Mouse (Mus musculus): ENCODE data around the gene Pttg1ip. TPM values are rescaled to one million over a fixed set of nuclear protein-coding genes. Genes with fewer than 3 reads are reported as not detected.

Gene Pttg1ip
- polyA plus RNA-seq, 1 experiment, result 457 TPM

DNA sequence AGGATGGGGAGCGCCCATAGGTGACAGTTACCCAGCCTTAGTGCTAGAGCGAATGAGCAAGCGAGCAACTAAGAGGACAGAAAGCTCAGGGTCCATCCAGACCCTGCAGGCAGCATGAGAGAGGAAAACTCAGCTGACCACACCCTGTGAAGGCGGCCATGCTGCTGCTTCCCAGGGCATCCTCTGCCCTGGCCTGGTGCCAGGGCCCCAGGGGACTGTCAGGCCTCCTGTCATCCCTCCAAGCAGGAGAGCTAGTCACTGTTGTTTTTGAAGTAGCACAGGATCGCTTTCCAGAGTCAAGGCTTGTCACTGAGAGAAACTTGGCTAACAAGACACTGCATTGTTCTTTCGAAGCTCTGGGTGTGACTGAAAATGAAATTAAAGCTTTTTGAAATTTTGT lies 57.4 kb downstream of the Pttg1ip start:
- DNase-seq (ENCODE audit: low spot score), result no peak

- no peak for DNase-seq (ENCODE audit: low spot score)
Measured at GRCm38 (mm10) chr10:77643160-77643559, 61.6 kb downstream of the Pttg1ip start.

DNA sequence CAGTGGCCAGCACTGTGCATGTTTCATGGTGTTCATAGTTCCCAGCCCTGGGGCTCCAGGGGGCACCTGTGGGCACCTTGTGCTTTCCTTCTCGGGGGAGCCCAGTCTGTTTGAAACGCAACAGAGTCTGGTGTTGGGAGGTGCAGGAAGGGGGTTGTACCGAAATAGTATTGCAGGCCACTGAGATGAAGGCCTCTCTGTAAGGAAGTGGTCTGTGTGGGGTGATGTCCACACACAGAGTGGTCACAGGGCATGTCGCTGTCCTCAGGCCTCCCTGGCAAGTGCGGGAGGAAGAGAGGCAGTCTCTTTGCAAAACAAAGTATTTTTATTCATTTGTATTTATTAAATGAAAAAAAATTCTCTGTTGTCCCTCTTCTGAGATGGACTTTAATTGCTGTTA lies 64.1 kb downstream of the Pttg1ip start:
- no peak for DNase-seq (ENCODE audit: low spot score)

DNA sequence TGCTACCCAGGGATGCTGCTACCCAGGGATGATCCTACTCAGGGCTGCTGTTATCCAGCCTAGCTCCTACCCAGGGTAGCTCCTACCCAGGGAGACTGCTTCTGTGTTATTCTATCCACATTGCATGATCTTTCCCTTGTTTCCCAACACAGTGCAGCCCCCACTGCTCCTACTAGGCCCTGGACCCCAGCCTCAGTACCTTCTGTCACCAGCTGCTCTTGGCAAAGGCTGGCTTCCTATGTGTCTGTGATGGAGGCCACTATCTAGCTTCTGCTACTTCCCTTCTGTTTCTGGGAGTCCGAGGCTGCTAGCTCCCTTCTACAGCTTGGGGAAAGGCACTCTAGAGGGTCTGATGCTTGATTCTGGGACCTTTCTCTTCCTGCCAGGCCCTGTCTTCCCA lies 65.9 kb downstream of the Pttg1ip start:
- no peak for DNase-seq (ENCODE audit: low spot score)

DNA sequence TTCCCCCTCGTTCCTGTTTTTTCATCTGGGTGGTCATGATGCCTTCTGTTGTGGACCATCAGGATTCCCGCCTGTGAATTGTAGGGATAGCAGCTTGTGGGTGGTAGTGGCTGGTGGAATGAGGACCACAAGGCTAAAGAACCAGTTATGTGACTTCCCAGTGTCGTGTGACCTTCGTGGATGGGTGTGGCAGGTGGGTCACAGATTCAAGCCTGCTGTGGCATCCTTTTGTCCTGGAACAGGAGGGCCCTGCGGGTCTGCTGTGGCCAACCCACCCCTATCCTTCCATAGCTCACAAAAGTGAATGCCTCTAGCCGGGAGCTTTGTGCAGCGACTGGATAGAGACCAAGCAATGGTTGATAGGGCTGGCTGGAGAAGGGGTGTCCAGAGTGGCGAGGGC lies 66.4 kb downstream of the Pttg1ip start:
- DNase-seq (ENCODE audit: low spot score), result no peak

Other genes starting within 250 kb of the Pttg1ip start
- gene Adarb1, start 163.4 kb upstream of the Pttg1ip start, polyA plus RNA-seq (2012; rRNA removed), result 10.1 and 11.5 TPM in 2 replicates
- 55.5 and 59.5 TPM in 2 replicates for gene Fam207a, start 65.9 kb upstream of the Pttg1ip start, polyA plus RNA-seq (2012; rRNA removed)
- 16.7 and 19.2 TPM in 2 replicates for gene Itgb2, start 51.5 kb upstream of the Pttg1ip start, polyA plus RNA-seq (2012; rRNA removed)
- gene Sumo3, start 24.4 kb downstream of the Pttg1ip start, polyA plus RNA-seq (2012; rRNA removed), result 294 and 318 TPM in 2 replicates
- gene Gm49325, start 24.5 kb downstream of the Pttg1ip start, polyA plus RNA-seq (2012; rRNA removed), result 0.89 and 23.6 TPM in 2 replicates
- 42.8 and 47.7 TPM in 2 replicates for gene Ube2g2, start 40.6 kb downstream of the Pttg1ip start, polyA plus RNA-seq (2012; rRNA removed)
- gene Tspear, start 104.8 kb downstream of the Pttg1ip start, polyA plus RNA-seq (2012; rRNA removed), result 1.3 and 1.6 TPM in 2 replicates
- not detected in 2 replicates for gene Gm19402, start 109.0 kb downstream of the Pttg1ip start, polyA plus RNA-seq (2012; rRNA removed)
- not detected in 2 replicates for gene Gm9508, start 115.5 kb downstream of the Pttg1ip start, polyA plus RNA-seq (2012; rRNA removed)
- not detected in 2 replicates for gene Gm10272, start 124.9 kb downstream of the Pttg1ip start, polyA plus RNA-seq (2012; rRNA removed)
- gene Gm10024, start 129.7 kb downstream of the Pttg1ip start, polyA plus RNA-seq (2012; rRNA removed), result 0.16 TPM in 1 of 2 replicates, not detected in the other
- not detected in 2 replicates for gene Gm10142, start 134.1 kb downstream of the Pttg1ip start, polyA plus RNA-seq (2012; rRNA removed)
- gene Krtap12-1, start 138.9 kb downstream of the Pttg1ip start, polyA plus RNA-seq (2012; rRNA removed), result not detected in 2 replicates
- gene Gm10100, start 144.8 kb downstream of the Pttg1ip start, polyA plus RNA-seq (2012; rRNA removed), result not detected in 2 replicates
- not detected in 2 replicates for gene Gm18596, start 160.9 kb downstream of the Pttg1ip start, polyA plus RNA-seq (2012; rRNA removed)
- gene Gm9736, start 169.6 kb downstream of the Pttg1ip start, polyA plus RNA-seq (2012; rRNA removed), result not detected in 2 replicates
- gene Gm3233, start 178.0 kb downstream of the Pttg1ip start, polyA plus RNA-seq (2012; rRNA removed), result not detected in 2 replicates
- not detected in 2 replicates for gene Gm3238, start 189.6 kb downstream of the Pttg1ip start, polyA plus RNA-seq (2012; rRNA removed)
- gene Gm7138, start 195.2 kb downstream of the Pttg1ip start, polyA plus RNA-seq (2012; rRNA removed), result not detected in 2 replicates
- not detected in 2 replicates for gene Gm3250, start 200.8 kb downstream of the Pttg1ip start, polyA plus RNA-seq (2012; rRNA removed)
- not detected in 2 replicates for gene Gm7137, start 206.5 kb downstream of the Pttg1ip start, polyA plus RNA-seq (2012; rRNA removed)
- gene Gm9639, start 213.4 kb downstream of the Pttg1ip start, polyA plus RNA-seq (2012; rRNA removed), result not detected in 2 replicates
- gene Gm19668, start 217.4 kb downstream of the Pttg1ip start, polyA plus RNA-seq (2012; rRNA removed), result not detected in 2 replicates
- gene Gm9507, start 230.1 kb downstream of the Pttg1ip start, polyA plus RNA-seq (2012; rRNA removed), result not detected in 2 replicates
- 0.12 TPM in 1 of 2 replicates, not detected in the other for gene Gm2696, start 233.0 kb downstream of the Pttg1ip start, polyA plus RNA-seq (2012; rRNA removed)
- gene Krtap10-4, start 245.4 kb downstream of the Pttg1ip start, polyA plus RNA-seq (2012; rRNA removed), result not detected in 2 replicates